Mouse (Mus musculus): ENCODE measurements at regions not wholly inside any gene's neighbourhood (a gene's known extent, or its start where the extent isn't known, plus 50 kb on each side); places are given as distances from the start of the nearest gene placed in this dataset.

DNA sequence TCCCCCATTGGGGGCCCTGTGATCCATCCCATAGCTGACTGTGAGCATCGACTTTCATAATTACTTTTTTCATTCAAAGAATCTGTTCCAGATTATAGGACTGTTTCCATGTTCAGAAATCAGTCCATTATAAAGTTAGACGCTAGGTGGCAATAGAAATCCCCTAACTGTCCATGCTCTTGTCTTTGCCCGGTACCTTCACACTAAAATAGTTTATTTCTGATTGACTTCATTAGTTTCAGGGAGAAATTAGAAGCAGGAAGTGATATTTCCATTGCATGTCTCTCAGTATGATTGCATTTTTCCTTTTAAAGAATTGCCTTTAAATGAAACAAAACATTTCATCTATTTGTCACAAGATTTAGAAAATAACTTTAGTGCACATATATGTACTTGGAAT is 131.7 kb downstream of the Fbxo8 start:
- DNase-seq (ENCODE audit: low read depth), result peak; percentile 2

DNA sequence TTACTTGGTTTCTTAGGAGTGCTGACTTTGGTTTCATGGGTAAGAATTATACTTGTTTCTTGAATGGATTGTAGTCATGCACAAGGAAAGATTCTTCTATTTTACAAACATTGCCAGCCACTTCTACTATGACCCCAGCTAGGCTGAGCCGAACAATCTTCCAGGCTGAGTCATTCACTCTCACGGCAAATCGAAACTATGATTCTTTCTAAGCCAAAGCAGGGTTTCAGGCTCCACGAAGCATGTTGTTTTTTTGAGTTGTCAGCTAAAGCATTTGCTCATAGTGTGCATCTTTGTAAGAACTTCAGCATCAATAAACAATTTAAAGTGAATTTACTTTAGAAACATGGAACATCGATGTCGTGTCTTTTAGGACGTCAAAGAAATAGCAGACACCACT is 133.5 kb downstream of the Fbxo8 start:
- DNase-seq (ENCODE audit: low read depth), result no peak

DNA sequence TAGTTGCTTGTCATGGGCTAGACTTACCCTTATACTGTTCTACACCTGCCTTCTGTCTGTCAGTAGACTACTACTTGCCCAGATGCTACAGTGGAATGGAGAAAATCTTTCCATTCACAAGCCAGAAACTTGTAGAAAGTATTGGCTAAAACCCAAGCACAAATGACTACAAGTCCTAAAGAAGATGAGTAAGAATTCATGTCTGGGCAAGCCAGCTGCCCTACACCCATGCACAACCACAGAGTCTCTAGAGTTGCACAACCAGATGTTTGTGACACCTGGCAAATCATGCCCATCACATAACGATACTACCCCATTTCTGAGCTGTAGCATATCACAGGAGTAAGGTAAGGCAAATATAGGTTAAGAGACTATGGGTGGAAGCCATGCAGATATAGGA is 144.5 kb downstream of the Fbxo8 start:
- no peak for DNase-seq (ENCODE audit: low read depth)

DNA sequence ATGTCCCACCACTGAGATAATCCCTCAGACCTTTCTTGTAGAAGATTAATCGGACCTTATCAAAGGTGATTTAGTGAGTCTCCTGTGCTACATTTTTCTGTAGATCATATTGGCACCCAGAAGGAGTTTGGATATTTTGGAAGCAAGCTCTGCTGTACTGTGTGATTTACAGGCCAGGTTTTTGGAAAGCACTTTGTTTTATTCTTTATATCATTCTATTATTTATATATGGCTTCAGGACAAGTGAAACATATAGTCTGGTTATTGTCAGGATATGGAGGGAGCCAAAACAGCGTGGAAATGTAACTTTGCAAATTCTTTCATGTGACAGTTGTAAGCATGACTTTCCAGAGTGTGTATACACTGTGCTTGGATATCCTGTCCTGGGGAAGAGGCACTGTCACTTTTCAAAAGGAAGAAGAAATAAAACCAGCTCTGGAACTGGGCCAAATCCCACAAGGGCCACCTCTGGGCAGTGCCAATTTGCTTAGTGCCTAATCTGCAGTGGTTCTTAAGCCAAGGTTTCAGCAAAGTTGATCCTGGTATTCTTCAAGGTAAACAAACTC is 149.8 kb downstream of the Fbxo8 start:
- no peak for DNase-seq (ENCODE audit: low read depth)

DNA sequence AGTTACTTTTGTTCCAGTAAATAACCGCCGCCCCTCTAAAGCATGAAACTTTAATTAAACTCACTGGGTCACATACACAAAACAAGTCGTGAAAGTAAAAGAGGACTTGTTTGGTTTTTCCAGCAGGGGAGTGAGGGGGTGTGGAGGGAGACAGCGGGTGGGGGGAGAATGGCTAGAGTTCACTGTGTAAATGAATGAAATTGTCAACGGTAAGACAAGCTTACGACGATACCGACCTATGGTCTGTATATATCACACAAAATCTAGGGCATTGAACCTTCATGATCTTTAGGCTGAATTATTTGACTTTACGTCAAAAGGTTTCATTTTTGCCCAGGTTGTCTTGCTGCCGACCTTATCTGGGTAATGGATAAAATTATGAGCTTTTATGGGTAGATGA is 155.5 kb downstream of the Fbxo8 start:
- DNase-seq (ENCODE audit: low read depth), result no peak

DNA sequence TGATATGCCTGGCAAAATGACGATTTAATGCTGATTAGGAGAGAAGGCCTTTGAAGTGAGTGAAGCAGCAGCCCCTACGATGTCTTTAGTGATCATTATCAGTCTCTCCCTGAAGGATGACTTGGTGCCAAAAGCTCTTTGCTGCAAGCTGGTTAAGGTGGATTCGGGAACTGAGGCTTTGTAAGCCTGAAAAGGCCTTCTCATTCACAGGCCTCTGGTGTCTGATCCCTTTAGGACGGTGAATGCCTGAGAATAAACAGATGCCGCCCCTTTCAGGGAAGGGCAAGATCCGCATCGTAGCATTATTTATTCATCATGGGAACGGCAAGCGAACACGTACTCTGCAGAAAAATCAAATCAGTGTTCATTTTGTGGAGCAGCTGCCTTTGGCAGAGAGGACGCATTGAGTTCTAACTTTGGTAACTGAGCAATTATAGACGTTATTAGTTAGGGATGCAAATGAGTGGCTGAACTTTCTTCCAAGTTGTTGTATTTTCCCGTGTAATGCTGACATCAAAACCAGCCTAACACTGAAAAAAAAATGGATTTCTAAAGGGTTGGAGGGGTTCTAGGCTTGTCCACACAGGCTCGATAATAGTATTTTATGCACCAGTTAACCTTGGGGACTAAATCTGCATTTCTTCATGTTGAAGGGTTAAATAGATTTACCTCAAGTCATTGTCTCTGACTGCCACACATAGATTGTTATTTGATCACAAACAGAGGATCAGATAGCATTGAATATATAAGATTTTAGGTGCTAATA is 156.2 kb downstream of the Fbxo8 start:
- no peak for DNase-seq (ENCODE audit: low read depth)

DNA sequence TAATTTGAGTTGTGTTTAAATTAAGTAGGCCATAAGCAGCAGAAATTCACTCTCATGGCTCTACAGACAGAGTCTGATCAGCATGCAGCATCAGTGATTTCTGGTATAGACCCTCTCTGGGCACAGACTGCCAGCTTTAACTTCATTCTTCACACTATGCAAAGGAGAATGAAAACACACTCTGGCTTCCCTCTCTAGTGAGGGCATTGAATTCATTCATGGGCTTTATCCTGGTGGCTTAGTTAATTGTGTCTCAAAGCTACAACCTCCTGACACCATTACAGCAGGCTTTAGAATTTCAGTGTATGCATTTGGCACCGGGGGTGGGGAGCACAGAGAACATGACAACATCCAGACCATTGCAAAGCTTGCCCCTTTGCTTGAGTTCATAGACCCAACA is 169.1 kb downstream of the Fbxo8 start:
- no peak for DNase-seq (ENCODE audit: low read depth)

DNA sequence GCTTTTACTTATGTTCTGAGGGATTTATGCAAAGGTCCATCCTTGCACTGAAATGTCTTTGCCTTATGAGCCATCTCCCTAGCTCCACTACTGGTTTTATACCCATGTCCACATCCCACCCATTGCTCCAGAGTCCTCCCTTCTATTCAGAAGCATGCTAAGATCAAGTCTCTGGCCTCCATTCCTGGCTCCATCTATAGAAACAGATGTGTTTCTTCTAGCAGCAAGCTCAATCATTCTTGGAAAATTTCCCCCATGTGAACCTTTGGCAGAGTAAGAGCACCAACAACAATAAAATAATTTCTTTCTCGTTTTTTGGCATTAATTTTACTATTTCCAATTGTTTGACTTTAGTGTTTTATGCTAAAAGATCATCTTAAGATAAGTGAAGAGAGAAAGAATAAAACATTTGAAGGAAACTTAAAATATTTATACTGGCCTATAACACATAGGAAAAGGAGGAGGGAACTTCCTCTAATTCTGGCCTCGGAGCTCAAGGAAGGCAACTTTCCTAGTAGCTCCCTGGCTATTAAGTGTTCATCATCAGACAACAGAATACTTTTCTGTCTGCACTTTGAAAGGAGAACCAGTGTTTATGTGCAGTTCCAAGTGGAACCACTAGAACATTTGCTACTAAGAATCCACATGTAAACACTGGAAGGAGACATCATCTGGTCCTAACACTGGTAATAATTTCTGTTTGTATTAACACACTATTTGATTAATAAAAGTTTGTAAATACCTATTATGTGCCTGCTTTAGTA is 171.8 kb downstream of the Fbxo8 start:
- DNase-seq (ENCODE audit: low read depth), result no peak

DNA sequence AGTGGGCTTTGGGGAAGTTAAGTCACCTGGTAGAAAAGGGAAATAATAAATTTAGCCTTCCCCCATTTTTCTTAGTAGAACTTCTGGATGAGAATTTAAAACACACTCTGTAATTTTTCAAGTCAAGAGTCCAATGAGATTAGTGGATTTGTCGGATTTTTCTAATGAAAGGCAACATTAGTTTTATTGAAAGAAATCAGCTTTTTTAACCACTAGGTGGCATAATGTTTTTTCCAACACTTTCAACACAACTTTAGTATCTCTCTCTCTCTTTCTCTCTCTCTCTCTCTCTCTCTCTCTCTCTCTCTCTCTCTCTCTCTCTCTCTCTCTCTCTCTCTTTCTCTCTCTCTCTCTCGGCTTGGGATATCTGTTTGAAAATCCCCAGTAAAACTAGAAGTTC is 173.7 kb downstream of the Fbxo8 start:
- no peak for DNase-seq (ENCODE audit: low read depth)

DNA sequence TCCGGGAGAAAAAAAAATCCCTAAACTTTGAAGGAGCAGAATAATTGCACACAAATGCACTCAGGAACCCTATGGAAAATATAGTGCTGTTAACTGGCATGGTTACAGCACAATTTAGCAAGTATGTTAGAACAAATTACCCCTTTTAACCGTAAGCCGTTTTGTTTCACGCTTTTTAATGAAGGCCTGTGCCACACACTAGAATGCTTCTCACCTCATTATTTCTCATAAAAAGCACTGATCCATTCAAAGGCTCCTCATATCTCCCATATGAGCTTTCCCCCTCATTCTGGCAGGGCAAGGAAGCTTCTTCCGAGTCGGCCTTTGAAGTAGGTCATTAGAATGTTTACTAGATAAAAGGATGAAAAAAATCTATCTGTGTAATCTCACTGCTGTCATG is 182.4 kb downstream of the Fbxo8 start:
- DNase-seq (ENCODE audit: low read depth), result no peak

DNA sequence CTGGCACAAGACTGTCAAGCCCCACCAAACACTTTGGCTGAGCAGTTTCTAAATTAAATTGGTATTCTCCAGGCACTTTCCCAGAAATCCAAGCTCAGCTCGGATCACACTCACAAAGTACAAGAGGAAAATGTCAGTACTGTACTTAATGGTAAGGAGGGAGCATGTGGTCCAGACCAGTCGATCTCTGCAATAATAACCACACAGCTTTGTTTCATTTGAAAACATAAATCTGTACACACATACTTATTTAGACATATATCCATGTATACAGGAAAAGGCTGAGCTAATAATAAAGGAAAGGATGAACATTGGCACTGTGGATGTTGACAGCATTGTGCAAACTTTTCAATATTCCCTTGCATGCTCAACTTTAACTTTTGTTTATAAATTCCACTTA is 184.1 kb downstream of the Fbxo8 start:
- DNase-seq (ENCODE audit: low read depth), result no peak

DNA sequence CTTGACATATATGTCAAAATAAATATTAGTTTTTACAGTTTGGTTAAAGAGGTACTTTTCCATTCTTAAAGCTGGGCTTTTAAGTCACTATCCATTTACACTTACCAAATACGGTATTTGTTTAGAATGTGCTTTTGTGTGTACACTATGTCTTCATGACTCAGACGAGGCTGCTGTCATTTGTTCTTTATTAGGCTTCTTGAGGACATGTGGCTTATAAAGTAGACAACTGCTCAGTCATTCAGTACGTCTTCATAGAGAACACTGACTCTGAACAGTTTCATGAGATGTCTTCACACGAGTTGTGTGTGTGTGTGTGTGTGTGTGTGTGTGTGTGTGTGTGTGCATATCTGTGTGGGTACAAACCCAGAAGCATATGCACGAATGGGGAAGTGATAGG is 216.1 kb downstream of the Fbxo8 start:
- no peak for DNase-seq (ENCODE audit: low read depth)

DNA sequence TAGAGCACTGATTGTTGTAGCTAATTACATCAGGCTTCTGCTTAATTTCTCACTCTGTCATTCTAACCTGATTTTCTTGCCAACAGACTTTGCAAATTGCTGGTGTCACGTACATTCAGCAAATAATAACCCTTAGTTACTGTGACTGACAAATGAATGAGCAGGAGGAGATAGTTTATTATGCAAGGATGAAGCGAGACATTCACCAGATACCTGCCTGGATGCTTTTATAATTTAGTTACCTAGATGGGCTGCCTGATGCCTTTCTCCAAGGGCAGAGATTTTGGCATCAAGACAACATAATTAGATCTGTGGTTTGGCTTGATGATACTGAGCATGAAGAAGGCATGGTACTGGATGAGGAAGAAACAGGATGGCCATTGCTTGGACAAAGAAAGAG is 233.6 kb downstream of the Fbxo8 start:
- no peak for DNase-seq (ENCODE audit: low read depth)

DNA sequence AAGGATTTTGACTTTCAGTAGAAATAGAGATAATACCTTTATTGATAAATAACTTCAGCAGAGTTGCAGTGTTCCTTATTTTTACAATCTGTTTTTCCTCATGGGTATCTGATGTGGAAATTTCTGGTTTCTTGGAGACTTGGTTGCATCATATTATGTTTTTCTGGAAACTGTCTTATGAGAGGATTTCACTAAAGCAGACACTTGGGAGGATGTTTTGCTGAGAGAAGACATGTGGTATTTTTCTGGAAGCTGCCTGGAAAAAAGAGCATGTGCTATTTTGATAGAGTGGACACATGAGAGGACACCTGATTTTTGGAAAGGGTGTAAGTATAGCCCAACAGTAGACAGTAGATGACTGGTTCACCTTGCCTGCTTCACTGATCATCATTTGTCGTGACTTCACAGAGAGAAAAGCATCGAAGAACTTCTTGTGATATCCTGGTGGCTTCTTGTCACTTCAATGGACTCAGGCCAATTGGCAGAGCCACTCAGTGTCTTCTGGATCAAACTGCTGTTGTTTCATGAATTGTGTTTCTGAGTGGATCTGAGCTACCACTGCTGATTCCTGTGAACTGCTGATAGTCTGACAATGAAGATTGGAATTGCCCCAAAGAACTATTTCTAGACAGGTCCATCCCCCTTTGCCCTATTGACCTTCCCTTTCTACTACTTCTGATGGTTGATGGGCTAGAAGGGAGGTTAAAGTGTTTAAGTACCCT is 238.8 kb downstream of the Fbxo8 start:
- no peak for DNase-seq (ENCODE audit: low read depth)

DNA sequence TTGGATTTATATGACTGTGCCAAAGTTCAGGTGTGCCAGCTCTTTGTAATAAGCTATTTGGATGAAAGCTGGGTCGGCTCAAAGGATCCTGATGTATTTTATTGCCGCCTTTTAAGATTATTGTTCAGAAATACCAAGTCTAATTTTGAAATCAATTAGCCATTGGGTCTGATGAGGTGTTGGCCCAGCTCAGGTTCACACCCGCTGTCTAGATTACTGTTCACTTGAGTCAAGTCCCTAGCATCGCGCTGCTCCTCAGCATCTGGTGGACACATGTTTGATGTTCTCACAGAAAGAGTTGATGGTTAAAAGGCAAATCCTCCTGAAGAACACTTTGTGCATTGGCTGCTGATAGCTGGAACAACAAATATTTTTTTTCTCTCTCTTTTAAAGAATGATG is 281.8 kb downstream of the Fbxo8 start:
- DNase-seq (ENCODE audit: low read depth), result no peak

DNA sequence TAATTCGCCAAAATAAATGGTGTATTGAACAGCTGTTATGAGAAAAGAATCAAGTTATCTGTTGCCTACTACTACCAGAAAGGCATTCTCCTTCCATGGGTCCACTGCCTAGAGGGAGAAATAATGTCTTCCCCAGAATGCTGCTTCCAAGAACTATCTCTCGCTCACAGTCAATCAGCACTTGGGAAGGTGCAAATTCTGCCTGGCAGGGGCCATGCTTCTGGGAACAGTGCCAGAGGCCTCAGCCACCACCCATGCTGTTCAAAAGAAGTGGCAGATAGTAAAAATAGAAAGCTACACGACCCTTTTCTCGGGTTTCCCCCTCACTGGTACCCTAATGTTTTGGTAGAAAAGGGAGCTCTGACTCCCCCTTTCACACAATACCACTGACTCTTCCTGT is 282.2 kb downstream of the Fbxo8 start:
- DNase-seq (ENCODE audit: low read depth), result no peak

DNA sequence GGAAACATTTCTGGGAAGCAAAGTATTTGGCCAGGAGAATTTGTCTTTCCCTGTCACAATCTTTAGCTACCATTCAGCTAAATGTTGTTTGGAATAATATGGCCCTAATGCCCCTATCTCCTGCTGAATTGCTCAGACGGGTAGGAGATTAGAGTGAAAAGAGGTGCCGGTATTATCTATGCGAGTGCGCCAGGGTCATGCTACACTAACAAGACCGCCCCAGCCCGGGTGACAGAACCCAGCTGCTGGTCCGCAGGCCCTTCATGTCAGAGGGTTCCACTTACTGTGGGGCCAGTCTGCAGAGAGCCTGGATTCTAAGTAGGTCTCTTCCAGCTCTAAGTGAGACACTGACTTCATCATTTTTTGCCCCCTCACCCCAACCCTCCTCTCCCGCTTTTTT is 332.6 kb downstream of the Fbxo8 start:
- no peak for DNase-seq (ENCODE audit: low read depth)

DNA sequence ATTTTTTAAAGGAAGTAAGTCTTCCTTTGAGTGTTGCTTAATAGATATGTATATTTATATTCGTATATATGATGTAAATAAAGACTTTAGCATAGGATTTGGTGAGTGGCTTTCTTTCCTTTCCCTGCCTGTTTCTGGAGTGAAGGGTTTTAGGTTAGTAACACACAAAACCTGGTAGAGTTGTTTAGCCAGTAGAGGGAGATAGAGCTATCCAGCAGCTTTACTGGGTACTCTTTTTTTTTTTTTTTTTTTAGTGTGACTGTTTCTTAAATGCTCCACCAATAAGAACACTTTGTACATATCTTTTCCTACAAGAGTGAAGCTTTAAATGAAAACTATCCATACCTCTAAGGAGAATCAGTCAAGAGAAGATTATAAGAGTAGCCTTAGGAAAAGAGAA is 333.3 kb downstream of the Fbxo8 start:
- no peak for DNase-seq (ENCODE audit: low read depth)

DNA sequence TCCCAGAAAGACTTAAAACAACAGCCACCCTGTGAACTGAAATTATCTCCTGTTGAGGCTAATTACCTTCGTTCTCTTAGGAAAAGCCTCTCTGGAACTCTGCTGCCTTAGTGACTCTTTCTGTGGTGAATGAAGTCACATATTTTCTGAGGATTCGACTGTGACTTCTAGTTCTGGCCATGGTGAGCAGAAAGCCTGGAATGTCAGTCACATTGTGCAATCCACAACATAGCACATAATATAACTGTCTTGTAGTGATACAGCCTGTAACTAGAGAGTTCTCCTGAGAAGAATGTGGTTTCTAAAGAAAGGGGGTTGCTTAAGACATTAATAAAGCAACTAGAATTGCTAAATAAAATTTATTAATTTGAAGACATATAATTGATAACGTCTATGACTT is 342.7 kb downstream of the Fbxo8 start:
- no peak for DNase-seq (ENCODE audit: low read depth)

DNA sequence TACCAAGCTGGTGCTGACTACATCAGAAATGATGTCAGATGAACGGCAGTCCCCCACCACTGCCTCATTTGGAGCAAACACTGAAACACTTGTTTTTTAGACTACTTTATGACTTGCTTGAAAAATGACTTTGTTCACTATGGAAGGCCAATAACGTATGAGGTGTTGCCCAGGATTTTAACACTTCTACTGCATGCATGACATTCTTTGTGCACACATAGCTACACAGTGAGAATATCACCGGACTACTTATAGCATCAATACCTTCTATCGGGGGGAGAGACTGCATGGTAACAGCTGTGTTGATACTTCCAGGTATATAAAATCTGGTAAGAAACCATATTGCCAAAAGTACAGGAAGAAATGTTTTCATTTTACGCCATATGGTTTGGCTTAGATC is 364.5 kb downstream of the Fbxo8 start:
- DNase-seq (ENCODE audit: low read depth), result no peak

DNA sequence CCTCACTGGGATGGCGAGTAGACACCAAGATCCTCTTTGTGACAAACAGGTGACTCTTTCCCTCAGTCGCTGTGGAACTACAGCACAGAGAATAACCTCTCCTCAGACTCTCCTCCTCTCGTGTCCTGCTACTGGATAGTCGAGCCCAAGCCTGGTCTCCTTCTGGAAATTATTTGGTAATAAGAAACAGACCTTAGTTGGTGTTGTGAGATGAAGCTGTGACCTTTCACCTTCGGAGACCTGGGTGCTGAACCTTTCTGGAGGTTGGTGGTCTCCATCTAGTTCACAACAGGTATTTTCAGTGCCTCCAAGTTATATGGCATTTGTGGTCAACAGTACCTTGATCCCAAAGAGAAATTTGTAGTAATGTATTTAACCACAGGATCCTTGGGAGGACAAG is 365.1 kb downstream of the Fbxo8 start:
- no peak for DNase-seq (ENCODE audit: low read depth)

DNA sequence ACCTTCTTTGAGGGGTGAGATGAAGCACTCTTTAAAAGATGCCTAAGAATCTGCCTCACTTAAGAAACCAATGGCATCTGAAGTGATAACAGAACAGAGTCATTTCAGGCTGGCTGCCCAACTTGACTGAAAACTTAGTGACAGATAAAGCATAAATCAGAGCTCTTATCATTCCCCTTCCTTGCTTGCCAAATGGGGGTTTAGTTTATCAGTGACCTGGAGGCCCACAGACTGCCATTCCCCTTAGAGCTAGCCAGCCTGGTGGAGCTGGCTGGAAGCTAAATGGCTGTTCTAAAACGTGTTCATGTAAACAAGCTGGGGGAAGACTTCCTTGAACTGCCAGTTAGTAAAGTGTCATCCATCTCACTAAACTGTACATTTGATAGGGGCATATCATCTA is 373.8 kb downstream of the Fbxo8 start:
- no peak for DNase-seq (ENCODE audit: low read depth)

DNA sequence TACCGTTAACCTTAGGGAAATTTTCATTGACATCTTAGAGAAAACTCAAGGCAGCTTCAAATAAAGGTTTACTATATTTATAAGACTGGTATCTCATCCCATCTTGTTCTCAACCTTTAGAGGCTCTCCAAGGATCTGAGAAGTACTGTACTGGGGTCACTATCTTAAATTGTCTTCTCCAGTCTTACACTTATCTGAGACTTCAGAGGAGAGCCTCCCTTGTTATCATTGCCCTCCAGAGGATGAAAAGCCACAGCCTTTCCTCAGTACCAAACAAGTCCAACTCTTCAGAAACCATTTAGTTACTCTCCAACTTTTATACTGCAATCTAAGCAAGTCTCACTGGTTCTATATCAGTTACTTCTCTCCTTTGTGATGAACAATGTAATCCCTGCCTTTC is 376.3 kb downstream of the Fbxo8 start:
- DNase-seq (ENCODE audit: low read depth), result peak; percentile 17
